Mouse (Mus musculus) midbrain, embryonic 13.5 days (tissue): ENCODE measurements around the gene Kctd19. TPM values are rescaled to one million over a fixed set of nuclear protein-coding genes. Genes with fewer than 3 reads are reported as not detected.

Experiments
- ATAC-seq: fragments of 200-750 bp; cut with Nextera tagmentation; 2 replicates; pipeline ENCODE4 v1.8.0; 2017; ENCODE audit warnings: mild to moderate bottlenecking, moderate TSS enrichment, moderate library complexity
- H3K27ac ChIP-seq: fragments of 300-500 bp; sonication (generic); 2 replicates; pipeline ENCODE4 v1.5.1; 2015; ENCODE audit warnings: inconsistent platforms, mild to moderate bottlenecking, moderate library complexity
- H3K27me3 ChIP-seq: fragments of 300-500 bp; sonication (generic); 2 replicates; pipeline ENCODE4 v1.6.1; 2015; ENCODE audit warnings: mild to moderate bottlenecking, inconsistent platforms
- H3K36me3 ChIP-seq: fragments of 300-500 bp; sonication (generic); 2 replicates; pipeline ENCODE4 v1.6.1; 2015; ENCODE audit warnings: mild to moderate bottlenecking, inconsistent platforms
- H3K4me1 ChIP-seq: fragments of 300-500 bp; sonication (generic); replicated peaks from 2 replicates; pipeline ENCODE4 v1.6.1; 2015; ENCODE audit warnings: inconsistent platforms
- H3K4me2 ChIP-seq: fragments of 300-500 bp; sonication (generic); replicated peaks from 2 replicates; pipeline ENCODE4 v1.6.1; 2015; ENCODE audit warnings: moderate library complexity, mild to moderate bottlenecking, inconsistent platforms
- H3K4me3 ChIP-seq: fragments of 300-500 bp; sonication (generic); replicated peaks from 2 replicates; pipeline ENCODE4 v1.5.1; 2015; ENCODE audit warnings: mild to moderate bottlenecking, inconsistent platforms
- H3K9ac ChIP-seq: fragments of 300-500 bp; sonication (generic); replicated peaks from 2 replicates; pipeline ENCODE4 v1.6.1; 2015; ENCODE audit warnings: mild to moderate bottlenecking, inconsistent platforms
- H3K9me3 ChIP-seq: fragments of 300-500 bp; sonication (generic); 2 replicates; pipeline ENCODE4 v1.6.1; 2016; ENCODE audit warnings: mild to moderate bottlenecking, inconsistent platforms
- WGBS: fragments of 180-500 bp; shearing (Covaris S2); methylation state at CpG from one replicate; pipeline ENCODE4 v1.1.7; 2015; 5-methylcytosine and 5-hydroxymethylcytosine counted together
- polyA plus RNA-seq: library from polyadenylated mRNA; unstranded; fragments of >200 nt; fragmentation: Nextera tagmentation; extraction: Ambion mirVana; gene quantifications from 2 replicates; pipeline ENCODE4 v1.2.1, GENCODE M21; 2015

Gene Kctd19
- polyA plus RNA-seq, 1 experiment from 2014 or later, result not detected

- H3K27ac ChIP-seq, result no peak overlapping the region
- no peak overlapping the region for H3K9ac ChIP-seq
- no peaks in the 10 kb centered on the region for H3K27me3 ChIP-seq
- ATAC-seq, result no peak
- no peak overlapping the region for H3K4me3 ChIP-seq
- H3K4me2 ChIP-seq, result no peak overlapping the region
- WGBS, result 92% methylated on average over 5 of the region's 5 CpGs
- H3K9me3 ChIP-seq, result no peaks in the 10 kb centered on the region
- peaks cover 25% of the 10 kb centered on the region for H3K4me1 ChIP-seq
- no peaks in the 10 kb centered on the region for H3K36me3 ChIP-seq
Observed at GRCm38 (mm10) chr8:105442661-105443060, 29.4 kb upstream of the Kctd19 start.

- WGBS, result 10% methylated on average over 6 of the region's 6 CpGs
- H3K9me3 ChIP-seq, result no peaks in the 10 kb centered on the region
- H3K36me3 ChIP-seq, result no peaks in the 10 kb centered on the region
- H3K27ac ChIP-seq, result no peak overlapping the region
- H3K9ac ChIP-seq, result no peak overlapping the region
- H3K4me3 ChIP-seq, result no peak overlapping the region
- peaks cover 27% of the 10 kb centered on the region for H3K4me1 ChIP-seq
- no peak for ATAC-seq
- no peaks in the 10 kb centered on the region for H3K27me3 ChIP-seq
- H3K4me2 ChIP-seq, result no peak overlapping the region
Observed at GRCm38 (mm10) chr8:105441433-105441832, 28.1 kb upstream of the Kctd19 start.

- no peak overlapping the region for H3K27ac ChIP-seq
- H3K27me3 ChIP-seq, result no peaks in the 10 kb centered on the region
- H3K36me3 ChIP-seq, result no peaks in the 10 kb centered on the region
- ATAC-seq, result no peak
- WGBS, result 37% methylated on average over 5 of the region's 5 CpGs
- no peaks in the 10 kb centered on the region for H3K9me3 ChIP-seq
- H3K4me1 ChIP-seq, result peaks cover 16% of the 10 kb centered on the region
- no peak overlapping the region for H3K4me3 ChIP-seq
- H3K9ac ChIP-seq, result no peak overlapping the region
- H3K4me2 ChIP-seq, result no peak overlapping the region
Observed at GRCm38 (mm10) chr8:105438865-105439264, 25.6 kb upstream of the Kctd19 start.

- Histone ChIP-seq H3K9ac (no peak overlapping the region), H3K27me3 (no peaks in the 10 kb centered on the region), H3K9me3 (no peaks in the 10 kb centered on the region), H3K4me1 (peaks cover 31% of the 10 kb centered on the region), H3K4me3 (no peak overlapping the region), H3K4me2 (no peak overlapping the region), H3K27ac (no peak overlapping the region), H3K36me3 (no peaks in the 10 kb centered on the region)
- no peak for ATAC-seq
- 86% methylated on average over 5 of the region's 5 CpGs for WGBS
Observed at GRCm38 (mm10) chr8:105437078-105437748, 23.9 kb upstream of the Kctd19 start.

GRCm38 (mm10) chr8:105436218-105436617 is 22.9 kb upstream of the Kctd19 start:
- no peak overlapping the region for H3K27ac ChIP-seq
- no peak overlapping the region for H3K4me2 ChIP-seq
- ATAC-seq, result no peak
- 73% methylated on average over 5 of the region's 5 CpGs for WGBS
- H3K9me3 ChIP-seq, result no peaks in the 10 kb centered on the region
- no peaks in the 10 kb centered on the region for H3K27me3 ChIP-seq
- no peak overlapping the region for H3K4me3 ChIP-seq
- no peaks in the 10 kb centered on the region for H3K36me3 ChIP-seq
- peaks cover 33% of the 10 kb centered on the region for H3K4me1 ChIP-seq
- H3K9ac ChIP-seq, result no peak overlapping the region

GRCm38 (mm10) chr8:105434136-105434535 is 20.8 kb upstream of the Kctd19 start:
- H3K27me3 ChIP-seq, result no peaks in the 10 kb centered on the region
- H3K4me1 ChIP-seq, result peaks cover 26% of the 10 kb centered on the region
- no peak overlapping the region for H3K4me3 ChIP-seq
- H3K36me3 ChIP-seq, result no peaks in the 10 kb centered on the region
- H3K4me2 ChIP-seq, result no peak overlapping the region
- no peak overlapping the region for H3K9ac ChIP-seq
- 74% methylated on average over 5 of the region's 5 CpGs for WGBS
- no peak for ATAC-seq
- H3K9me3 ChIP-seq, result no peaks in the 10 kb centered on the region
- no peak overlapping the region for H3K27ac ChIP-seq

- H3K4me2 ChIP-seq, result no peak overlapping the region
- peaks cover 26% of the 10 kb centered on the region for H3K4me1 ChIP-seq
- WGBS, result 20% methylated on average over 5 of the region's 5 CpGs
- H3K9me3 ChIP-seq, result no peaks in the 10 kb centered on the region
- no peak overlapping the region for H3K9ac ChIP-seq
- H3K4me3 ChIP-seq, result no peak overlapping the region
- H3K36me3 ChIP-seq, result no peaks in the 10 kb centered on the region
- no peaks in the 10 kb centered on the region for H3K27me3 ChIP-seq
- no peak for ATAC-seq
- peak overlapping the region; percentile 61; the same call in 1 of the 2 replicates for H3K27ac ChIP-seq
Observed at GRCm38 (mm10) chr8:105433511-105433910, 20.2 kb upstream of the Kctd19 start.

GRCm38 (mm10) chr8:105433021-105433420 is 19.7 kb upstream of the Kctd19 start:
- Histone ChIP-seq H3K9ac (no peak overlapping the region), H3K4me3 (no peak overlapping the region), H3K27ac (peak overlapping the region; percentile 61), H3K9me3 (no peaks in the 10 kb centered on the region), H3K36me3 (no peaks in the 10 kb centered on the region), H3K27me3 (no peaks in the 10 kb centered on the region), H3K4me2 (no peak overlapping the region), H3K4me1 (peaks cover 26% of the 10 kb centered on the region)
- WGBS, result 27% methylated on average over 6 of the region's 6 CpGs
- ATAC-seq, result 0 out of 2 replicates have a peak, but pooled peaks have one; percentile 55

GRCm38 (mm10) chr8:105431743-105432515 is 18.6 kb upstream of the Kctd19 start:
- no peaks in the 10 kb centered on the region for H3K36me3 ChIP-seq
- no peak overlapping the region for H3K9ac ChIP-seq
- H3K4me3 ChIP-seq, result no peak overlapping the region
- ATAC-seq, result 0 out of 2 replicates have a peak, but pooled peaks have one; percentile 17
- H3K9me3 ChIP-seq, result no peaks in the 10 kb centered on the region
- no peaks in the 10 kb centered on the region for H3K27me3 ChIP-seq
- no peak overlapping the region for H3K4me2 ChIP-seq
- no peak overlapping the region for H3K27ac ChIP-seq
- WGBS, result 37% methylated on average over 7 of the region's 7 CpGs
- peaks cover 24% of the 10 kb centered on the region for H3K4me1 ChIP-seq

GRCm38 (mm10) chr8:105426878-105427277 is 13.6 kb upstream of the Kctd19 start:
- 84% methylated on average over 6 of the region's 6 CpGs for WGBS
- Histone ChIP-seq H3K27me3 (no peaks in the 10 kb centered on the region), H3K4me3 (no peak overlapping the region), H3K9me3 (no peaks in the 10 kb centered on the region), H3K9ac (no peak overlapping the region), H3K27ac (no peak overlapping the region), H3K36me3 (no peaks in the 10 kb centered on the region), H3K4me1 (peaks cover 2% of the 10 kb centered on the region), H3K4me2 (no peak overlapping the region)
- no peak for ATAC-seq

- no peak overlapping the region for H3K9ac ChIP-seq
- no peak overlapping the region for H3K4me2 ChIP-seq
- H3K9me3 ChIP-seq, result no peaks in the 10 kb centered on the region
- H3K27me3 ChIP-seq, result no peaks in the 10 kb centered on the region
- no peak for ATAC-seq
- no peaks in the 10 kb centered on the region for H3K36me3 ChIP-seq
- H3K27ac ChIP-seq, result no peak overlapping the region
- no peak overlapping the region for H3K4me3 ChIP-seq
- 72% methylated on average over 1 of the region's 1 CpGs for WGBS
- no peaks in the 10 kb centered on the region for H3K4me1 ChIP-seq
Observed at GRCm38 (mm10) chr8:105422006-105422405, 8.7 kb upstream of the Kctd19 start.

- Histone ChIP-seq H3K27ac (no peak overlapping the region), H3K4me2 (no peak overlapping the region), H3K27me3 (no peaks in the 10 kb centered on the region; the same call in 1 of the 2 replicates), H3K9me3 (no peaks in the 10 kb centered on the region), H3K36me3 (no peaks in the 10 kb centered on the region), H3K9ac (no peak overlapping the region), H3K4me3 (no peak overlapping the region), H3K4me1 (no peaks in the 10 kb centered on the region)
- 93% methylated on average over 4 of the region's 4 CpGs for WGBS
- no peak for ATAC-seq
Observed at GRCm38 (mm10) chr8:105419800-105420199, 6.5 kb upstream of the Kctd19 start.
